22 mouse cellular contexts compared by ENCODE assay signal in genomic region chr13:36972226-36972625, GRCm38 (mm10).
DNase-seq lines count a peak whose midpoint lies in the region; ATAC-seq and TF ChIP-seq lines count a peak whose summit lies in the region.
"Had no signal": no experiment of that assay in that cellular context is flagged by ENCODE, and none has a peak within 500 bp of the region (broad histone marks: within the 10 kb centered on the region; RNA-seq: fewer than 3 reads in every experiment).

No protein-coding gene starts in this region.

- H3K36me3 ChIP-seq in hindbrain, embryonic 14.5 days (replicated peaks; ENCODE audit: control insufficient read depth, insufficient read depth) = no peaks in the 10 kb centered on the region
- no peaks in the 10 kb centered on the region for H3K36me3 ChIP-seq in hindbrain, embryonic 10.5 days
- no peaks in the 10 kb centered on the region for H3K36me3 ChIP-seq in midbrain, postnatal 0 days (ENCODE audit: insufficient read depth, low read length)
- H3K36me3 ChIP-seq in midbrain, embryonic 14.5 days (ENCODE audit: control insufficient read depth, insufficient read depth, low read length) = no peaks in the 10 kb centered on the region
- no peaks in the 10 kb centered on the region for H3K36me3 ChIP-seq in kidney, embryonic 15.5 days
- H3K36me3 ChIP-seq: forebrain, embryonic 10.5 days; heart, embryonic 13.5 days; intestine, embryonic 15.5 days had no signal

- H3K9ac ChIP-seq in hindbrain, embryonic 14.5 days = no peak overlapping the region
- no peak overlapping the region for H3K9ac ChIP-seq in midbrain, postnatal 0 days (replicated peaks; ENCODE audit: low read length, poor library complexity, severe bottlenecking)
- H3K9ac ChIP-seq in midbrain, embryonic 14.5 days (replicated peaks; ENCODE audit: low read length) = no peak overlapping the region
- H3K9ac ChIP-seq in kidney, embryonic 15.5 days = no peak overlapping the region
- H3K9ac ChIP-seq: forebrain, embryonic 13.5 days; heart, embryonic 13.5 days; intestine, embryonic 15.5 days had no signal

- H3K4me2 ChIP-seq in hindbrain, embryonic 14.5 days (replicated peaks) = no peak overlapping the region
- no peak overlapping the region for H3K4me2 ChIP-seq in midbrain, postnatal 0 days (ENCODE audit: low read depth, low read length, poor library complexity, severe bottlenecking)
- H3K4me2 ChIP-seq in midbrain, embryonic 14.5 days (ENCODE audit: low read length) = no peak overlapping the region
- no peak overlapping the region for H3K4me2 ChIP-seq in kidney, embryonic 15.5 days
- H3K4me2 ChIP-seq: forebrain, embryonic 13.5 days; heart, embryonic 13.5 days; intestine, embryonic 15.5 days had no signal

- TF ChIP-seq CTCF in midbrain, postnatal 0 days (IDR thresholded peaks at IDR 0.05) = no peak

- H3K27me3 ChIP-seq in hindbrain, embryonic 14.5 days (ENCODE audit: control insufficient read depth, insufficient read depth, low read length) = no peaks in the 10 kb centered on the region
- H3K27me3 ChIP-seq in hindbrain, embryonic 10.5 days (ENCODE audit: insufficient read depth, poor library complexity, severe bottlenecking) = no peaks in the 10 kb centered on the region
- no peaks in the 10 kb centered on the region for H3K27me3 ChIP-seq in midbrain, postnatal 0 days (ENCODE audit: insufficient read depth, low read length)
- H3K27me3 ChIP-seq in midbrain, embryonic 14.5 days (ENCODE audit: control insufficient read depth, insufficient read depth, low read length) = no peaks in the 10 kb centered on the region
- H3K27me3 ChIP-seq in kidney, embryonic 15.5 days = no peaks in the 10 kb centered on the region
- H3K27me3 ChIP-seq: forebrain, embryonic 13.5 days; heart, embryonic 13.5 days; intestine, embryonic 15.5 days; Patski had no signal

- 0 out of 2 replicates have a peak overlapping the region, but pooled peaks have one; percentile 16 for H3K27ac ChIP-seq in hindbrain, embryonic 14.5 days
- H3K27ac ChIP-seq in hindbrain, embryonic 10.5 days = no peak overlapping the region
- H3K27ac ChIP-seq in midbrain, postnatal 0 days (ENCODE audit: low read depth, low read length) = no peak overlapping the region
- no peak overlapping the region for H3K27ac ChIP-seq in midbrain, embryonic 14.5 days (replicated peaks; ENCODE audit: low read depth, low read length)
- no peak overlapping the region for H3K27ac ChIP-seq in kidney, embryonic 15.5 days
- H3K27ac ChIP-seq: forebrain, embryonic 10.5 days; forebrain, embryonic 13.5 days; heart, embryonic 13.5 days; intestine, embryonic 15.5 days had no signal

- no peak for ATAC-seq in hindbrain, embryonic 14.5 days (ENCODE audit: low FRiP score)
- ATAC-seq in midbrain, postnatal 0 days (ENCODE audit: low FRiP score) = no peak
- no peak for ATAC-seq in midbrain, embryonic 14.5 days (ENCODE audit: low FRiP score, low TSS enrichment)
- ATAC-seq in kidney, embryonic 15.5 days (replicated peaks; ENCODE audit: low FRiP score) = no peak
- ATAC-seq: CD4-positive, CD25-positive, alpha-beta regulatory T cell, adult 4 months; forebrain, embryonic 13.5 days; forebrain, embryonic 16.5 days; intestine, embryonic 15.5 days; Patski had no signal

- no peak overlapping the region for H3K4me3 ChIP-seq in hindbrain, embryonic 14.5 days (replicated peaks; ENCODE audit: low read length)
- H3K4me3 ChIP-seq in hindbrain, embryonic 10.5 days = no peak overlapping the region
- H3K4me3 ChIP-seq in midbrain, postnatal 0 days (ENCODE audit: low read depth, low read length) = no peak overlapping the region
- H3K4me3 ChIP-seq in midbrain, embryonic 14.5 days (replicated peaks; ENCODE audit: low read depth, low read length) = no peak overlapping the region
- H3K4me3 ChIP-seq in kidney, embryonic 15.5 days (replicated peaks) = no peak overlapping the region
- H3K4me3 ChIP-seq: forebrain, embryonic 10.5 days; forebrain, embryonic 13.5 days; heart, embryonic 13.5 days; intestine, embryonic 15.5 days had no signal

- 0 out of 2 replicates have a peak, but pooled peaks cover 5% of the 10 kb centered on the region for H3K4me1 ChIP-seq in hindbrain, embryonic 14.5 days (replicated peaks; ENCODE audit: control insufficient read depth, insufficient read depth, low read length)
- no peaks in the 10 kb centered on the region for H3K4me1 ChIP-seq in hindbrain, embryonic 10.5 days (replicated peaks)
- H3K4me1 ChIP-seq in midbrain, postnatal 0 days (ENCODE audit: insufficient read depth, low read length) = no peaks in the 10 kb centered on the region
- H3K4me1 ChIP-seq in midbrain, embryonic 14.5 days (ENCODE audit: control insufficient read depth, insufficient read depth, low read length) = no peaks in the 10 kb centered on the region
- no peaks in the 10 kb centered on the region for H3K4me1 ChIP-seq in kidney, embryonic 15.5 days
- H3K4me1 ChIP-seq: forebrain, embryonic 10.5 days; forebrain, embryonic 13.5 days; heart, embryonic 13.5 days; intestine, embryonic 15.5 days had no signal

- DNase-seq in hindbrain, embryonic 14.5 days (ENCODE audit: low spot score) = no peak
- no peak for DNase-seq in hindbrain, embryonic 10.5 days (ENCODE audit: low spot score)
- peak; percentile 17 for DNase-seq in midbrain, postnatal 0 days (ENCODE audit: low spot score)
- DNase-seq in midbrain, embryonic 14.5 days = no peak
- peak; percentile 12 for DNase-seq in brain, adult 2 months (ENCODE audit: low read depth, low spot score)
- DNase-seq: adrenal gland, postnatal 10 days; cerebellum, adult 18-20 months; cerebellum, adult 9-10 months; gastrocnemius, postnatal 10 days; gastrocnemius, postnatal 36 days; heart, postnatal 14 days; heart, postnatal 4 days; kidney, adult 11 months; kidney, adult 8-10 months had no signal

- H3K9me3 ChIP-seq in hindbrain, embryonic 14.5 days (ENCODE audit: control insufficient read depth, low read length) = no peaks in the 10 kb centered on the region
- no peaks in the 10 kb centered on the region for H3K9me3 ChIP-seq in hindbrain, embryonic 10.5 days
- H3K9me3 ChIP-seq in midbrain, postnatal 0 days (ENCODE audit: low read length) = no peaks in the 10 kb centered on the region
- no peaks in the 10 kb centered on the region for H3K9me3 ChIP-seq in midbrain, embryonic 14.5 days (ENCODE audit: control insufficient read depth, low read length)
- H3K9me3 ChIP-seq in kidney, embryonic 15.5 days (replicated peaks) = no peaks in the 10 kb centered on the region
- H3K9me3 ChIP-seq: forebrain, embryonic 10.5 days; forebrain, embryonic 13.5 days; heart, embryonic 13.5 days; intestine, embryonic 15.5 days had no signal

- WGBS in hindbrain, embryonic 14.5 days = 63% methylated on average over 3 of the region's 3 CpGs
- 89% methylated on average over 3 of the region's 3 CpGs for WGBS in hindbrain, embryonic 10.5 days
- 75% methylated on average over 3 of the region's 3 CpGs for WGBS in midbrain, postnatal 0 days
- 84% methylated on average over 3 of the region's 3 CpGs for WGBS in midbrain, embryonic 14.5 days
- 72% methylated on average over 3 of the region's 3 CpGs for WGBS in kidney, embryonic 15.5 days

Comparison
In these comparisons a context has a peak if more than half of its experiments do, and no peak if none do; other contexts are left out.
1. DNase-seq: peak in midbrain, postnatal 0 days (single experiment) and brain, adult 2 months (single experiment); none in hindbrain, embryonic 14.5 days (single experiment), hindbrain, embryonic 10.5 days (single experiment) and midbrain, embryonic 14.5 days (single experiment).